Mouse (Mus musculus): Measurements from ENCODE around the gene Tes. TPM values are rescaled to one million over a fixed set of nuclear protein-coding genes. Genes with fewer than 3 reads are reported as not detected.

Gene Tes
- polyA plus RNA-seq, 1 experiment from 2014 or later = 40.3 TPM

DNA sequence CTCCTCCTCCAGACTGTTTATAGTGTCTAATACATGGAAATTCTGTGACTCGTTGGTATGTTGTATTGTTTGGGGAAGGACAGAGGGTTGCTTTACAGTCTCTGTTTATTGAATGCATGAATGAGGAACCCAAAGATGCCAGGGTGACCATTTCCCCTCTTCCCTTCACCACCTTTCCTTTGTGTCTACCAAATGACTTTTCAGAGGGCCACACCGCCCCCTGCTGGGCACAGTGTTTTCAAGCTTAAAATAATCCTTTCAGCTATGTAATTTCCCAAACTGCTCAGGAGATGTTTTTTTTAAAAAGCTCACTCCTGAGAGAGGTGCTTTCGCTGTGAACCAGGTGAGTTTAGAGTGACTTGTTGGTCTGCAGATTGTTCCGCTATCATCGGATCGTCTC lies 22.5 kb downstream of the Tes start:
- DNase-seq (ENCODE audit: low spot score) = peak; percentile 73
- no peaks in the 10 kb centered on the region for H3K4me1 ChIP-seq (replicated peaks)
- WGBS = 63% methylated on average over 6 of the region's 6 CpGs
- no peak overlapping the region for H3K4me3 ChIP-seq
- H3K9me3 ChIP-seq = no peaks in the 10 kb centered on the region
- no peak overlapping the region for H3K27ac ChIP-seq
- no peaks in the 10 kb centered on the region for H3K36me3 ChIP-seq
- H3K27me3 ChIP-seq (ENCODE audit: insufficient read depth, poor library complexity, severe bottlenecking) = no peaks in the 10 kb centered on the region

DNA sequence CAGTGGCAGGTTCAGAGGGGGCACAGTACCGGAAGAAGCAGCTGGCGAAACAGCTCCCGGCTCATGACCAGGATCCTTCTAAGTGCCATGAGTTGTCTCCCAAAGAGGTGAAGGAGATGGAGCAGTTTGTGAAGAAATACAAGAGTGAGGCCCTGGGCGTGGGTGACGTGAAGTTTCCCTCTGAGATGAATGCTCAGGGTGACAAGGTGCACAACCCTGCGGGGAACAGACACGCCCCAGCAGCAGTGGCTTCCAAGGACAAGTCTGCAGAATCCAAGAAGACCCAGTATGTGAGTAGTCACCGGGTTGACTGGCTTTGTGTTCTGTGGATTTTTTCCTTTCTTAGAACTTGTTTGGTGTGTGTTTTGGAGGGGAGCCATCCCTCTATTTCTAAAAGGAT lies 32.4 kb downstream of the Tes start:
- no peak overlapping the region for H3K4me3 ChIP-seq
- no peaks in the 10 kb centered on the region for H3K27me3 ChIP-seq (ENCODE audit: insufficient read depth, poor library complexity, severe bottlenecking)
- H3K27ac ChIP-seq = no peak overlapping the region
- H3K4me1 ChIP-seq (replicated peaks) = no peaks in the 10 kb centered on the region
- WGBS = 93% methylated on average over 8 of the region's 8 CpGs
- H3K36me3 ChIP-seq = 0 out of 2 replicates have a peak, but pooled peaks cover 7% of the 10 kb centered on the region
- no peak for DNase-seq (ENCODE audit: low spot score)
- H3K9me3 ChIP-seq = no peaks in the 10 kb centered on the region

DNA sequence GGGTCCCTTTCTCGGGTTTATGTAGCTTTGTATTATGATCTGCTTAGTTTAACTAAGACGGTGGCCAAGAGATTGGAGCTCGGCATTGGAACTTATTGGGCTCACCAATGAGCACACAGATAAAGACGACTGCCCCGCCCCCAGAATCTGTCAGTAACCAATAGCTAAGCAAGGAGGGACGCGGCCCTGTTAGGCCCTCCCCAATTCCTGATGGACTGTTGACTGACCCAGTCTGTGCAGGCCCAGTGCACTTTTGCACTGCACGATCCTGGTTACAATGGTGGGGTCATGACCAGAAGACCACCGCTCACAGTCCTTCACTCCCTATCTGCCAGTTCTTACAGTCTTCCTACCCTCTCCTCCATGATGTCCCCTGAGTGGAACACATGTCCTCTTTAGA lies 33.6 kb downstream of the Tes start:
- DNase-seq (ENCODE audit: low spot score) = no peak
- Histone ChIP-seq H3K36me3 (0 out of 2 replicates have a peak, but pooled peaks cover 7% of the 10 kb centered on the region), H3K27ac (no peak overlapping the region), H3K4me3 (no peak overlapping the region), H3K27me3 (ENCODE audit: insufficient read depth, poor library complexity, severe bottlenecking) (no peaks in the 10 kb centered on the region), H3K4me1 (replicated peaks) (no peaks in the 10 kb centered on the region), H3K9me3 (no peaks in the 10 kb centered on the region)
- WGBS = 87% methylated on average over 9 of the region's 9 CpGs

DNA sequence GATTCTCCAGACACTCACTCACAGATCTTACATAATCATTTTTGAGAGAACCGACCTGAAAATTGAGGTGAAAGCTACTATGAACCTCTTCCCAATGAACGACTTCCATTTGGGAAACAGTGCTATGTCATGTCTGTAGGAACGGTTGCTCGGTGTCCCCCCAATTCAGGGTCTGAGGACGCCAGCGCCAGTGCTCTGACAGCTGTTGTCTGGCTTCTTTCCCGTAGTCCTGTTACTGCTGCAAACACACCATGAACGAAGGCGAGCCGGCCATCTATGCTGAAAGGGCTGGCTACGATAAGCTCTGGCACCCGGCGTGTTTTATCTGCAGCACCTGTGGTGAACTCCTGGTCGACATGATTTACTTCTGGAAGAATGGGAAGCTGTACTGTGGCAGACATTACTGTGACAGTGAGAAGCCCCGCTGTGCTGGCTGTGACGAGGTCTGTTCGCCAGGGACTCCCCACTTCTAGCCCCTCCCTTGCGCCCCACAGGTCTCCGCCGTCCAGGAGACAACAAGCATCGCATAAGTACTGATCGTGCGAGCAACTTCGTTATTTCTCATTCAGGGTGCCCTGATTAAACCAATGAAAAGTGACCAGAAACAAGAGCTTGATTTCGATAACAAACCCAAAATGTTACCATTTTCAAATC lies 34.7 kb downstream of the Tes start:
- WGBS = 85% methylated on average over 25 of the region's 25 CpGs
- Histone ChIP-seq H3K27ac (no peak overlapping the region), H3K4me3 (no peak overlapping the region), H3K4me1 (replicated peaks) (no peaks in the 10 kb centered on the region), H3K27me3 (ENCODE audit: insufficient read depth, poor library complexity, severe bottlenecking) (no peaks in the 10 kb centered on the region), H3K9me3 (no peaks in the 10 kb centered on the region), H3K36me3 (peaks cover 10% of the 10 kb centered on the region; the same call in 1 of the 2 replicates)
- DNase-seq (ENCODE audit: low spot score) = no peak

GRCm38 (mm10) chr6:17105714-17106113 lies 40.8 kb downstream of the Tes start:
- DNase-seq (ENCODE audit: low spot score) = peak; percentile 43
- Histone ChIP-seq H3K27me3 (ENCODE audit: insufficient read depth, poor library complexity, severe bottlenecking) (no peaks in the 10 kb centered on the region), H3K4me1 (replicated peaks) (no peaks in the 10 kb centered on the region), H3K9me3 (no peaks in the 10 kb centered on the region), H3K4me3 (no peak overlapping the region), H3K27ac (no peak overlapping the region), H3K36me3 (peaks cover 8% of the 10 kb centered on the region; the same call in 1 of the 2 replicates)

GRCm38 (mm10) chr6:17106493-17106892 lies 41.5 kb downstream of the Tes start:
- H3K27me3 ChIP-seq (ENCODE audit: insufficient read depth, poor library complexity, severe bottlenecking) = no peaks in the 10 kb centered on the region
- H3K36me3 ChIP-seq = peaks cover 5% of the 10 kb centered on the region; the same call in 1 of the 2 replicates
- 96% methylated on average over 5 of the region's 5 CpGs for whole genome bisulfite sequencing
- no peak for DNase-seq (ENCODE audit: low spot score)
- H3K4me3 ChIP-seq = no peak overlapping the region
- H3K27ac ChIP-seq = no peak overlapping the region
- H3K9me3 ChIP-seq = no peaks in the 10 kb centered on the region
- no peaks in the 10 kb centered on the region for H3K4me1 ChIP-seq (replicated peaks)

DNA sequence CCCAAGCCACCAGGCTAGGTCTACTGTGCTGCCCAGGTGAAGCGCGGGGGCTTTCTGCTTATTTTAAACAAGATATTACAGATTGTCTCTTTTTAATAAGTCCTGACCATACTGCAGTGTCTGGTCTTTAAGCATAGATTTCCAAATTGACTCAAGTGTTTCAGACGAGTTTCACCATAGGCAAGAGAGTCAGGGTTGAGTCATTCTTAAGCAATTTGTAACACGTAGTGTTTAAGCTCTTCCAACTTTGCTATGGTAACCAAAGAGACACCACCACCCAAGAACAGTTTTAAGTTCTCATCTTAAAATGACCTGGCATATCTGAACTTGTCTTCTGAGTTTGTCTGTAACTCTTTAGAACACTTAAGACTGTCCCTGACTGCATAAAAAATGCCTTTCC lies 44.3 kb downstream of the Tes start:
- Histone ChIP-seq H3K4me1 (replicated peaks) (no peaks in the 10 kb centered on the region), H3K4me3 (no peak overlapping the region), H3K27ac (no peak overlapping the region), H3K27me3 (ENCODE audit: insufficient read depth, poor library complexity, severe bottlenecking) (no peaks in the 10 kb centered on the region), H3K36me3 (peaks cover 4% of the 10 kb centered on the region; the same call in 1 of the 2 replicates), H3K9me3 (no peaks in the 10 kb centered on the region)
- WGBS = 82% methylated on average over 4 of the region's 4 CpGs
- no peak for DNase-seq (ENCODE audit: low spot score)

DNA sequence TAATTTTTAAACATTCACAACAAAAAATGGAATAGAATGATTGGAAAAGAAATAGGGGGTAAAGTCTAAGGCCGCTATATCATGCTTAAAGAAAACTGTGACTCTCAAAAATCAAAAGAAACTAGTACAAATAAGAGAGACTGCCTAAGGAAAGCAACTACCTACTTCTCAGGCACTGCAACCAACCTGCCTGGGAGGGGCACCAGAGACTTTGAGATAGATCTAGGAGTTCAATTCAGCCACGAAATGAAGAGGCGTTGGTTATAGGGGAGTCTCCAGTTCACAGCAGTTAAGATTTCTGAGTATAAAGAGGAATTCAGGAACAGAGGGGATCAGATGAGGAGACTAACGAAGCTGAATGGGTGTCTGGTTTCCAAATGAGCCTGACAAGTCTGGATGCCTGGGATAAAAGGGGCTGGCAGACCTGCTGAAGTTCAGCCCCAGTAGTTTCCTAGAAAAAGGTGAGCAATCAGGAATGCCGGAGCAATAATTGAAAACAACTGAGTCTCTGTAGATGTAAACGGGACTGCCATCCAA lies 45.7 kb downstream of the Tes start:
- no peaks in the 10 kb centered on the region for H3K36me3 ChIP-seq
- no peak overlapping the region for H3K4me3 ChIP-seq
- no peak for DNase-seq (ENCODE audit: low spot score)
- no peaks in the 10 kb centered on the region for H3K4me1 ChIP-seq (replicated peaks)
- H3K27me3 ChIP-seq (ENCODE audit: insufficient read depth, poor library complexity, severe bottlenecking) = no peaks in the 10 kb centered on the region
- no peak overlapping the region for H3K27ac ChIP-seq
- WGBS = 70% methylated on average over 6 of the region's 6 CpGs
- no peaks in the 10 kb centered on the region for H3K9me3 ChIP-seq

DNA sequence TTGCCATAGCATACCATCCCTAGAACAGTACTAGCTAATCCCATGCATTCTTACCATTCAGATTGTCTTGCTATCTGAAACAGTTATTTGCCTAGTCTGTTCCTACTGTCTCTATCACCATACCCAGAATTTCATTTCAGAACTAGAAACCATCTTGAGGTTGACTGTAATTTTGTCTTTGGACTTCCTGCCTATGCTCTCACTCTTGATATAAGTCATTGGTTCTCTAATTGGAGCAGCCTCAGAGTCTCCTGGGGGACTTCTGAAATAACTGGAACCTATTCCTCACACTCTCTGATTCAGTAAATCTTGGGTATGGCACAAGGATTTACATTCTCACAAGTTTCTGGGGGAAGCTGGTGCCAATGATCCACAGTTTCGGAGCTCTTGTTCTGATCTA lies 47.1 kb downstream of the Tes start:
- DNase-seq (ENCODE audit: low spot score) = no peak
- no peaks in the 10 kb centered on the region for H3K27me3 ChIP-seq (ENCODE audit: insufficient read depth, poor library complexity, severe bottlenecking)
- H3K4me1 ChIP-seq (replicated peaks) = no peaks in the 10 kb centered on the region
- no peak overlapping the region for H3K27ac ChIP-seq
- no peaks in the 10 kb centered on the region for H3K36me3 ChIP-seq
- 100% methylated on average over 1 of the region's 1 CpGs for WGBS
- H3K9me3 ChIP-seq = no peaks in the 10 kb centered on the region
- no peak overlapping the region for H3K4me3 ChIP-seq

DNA sequence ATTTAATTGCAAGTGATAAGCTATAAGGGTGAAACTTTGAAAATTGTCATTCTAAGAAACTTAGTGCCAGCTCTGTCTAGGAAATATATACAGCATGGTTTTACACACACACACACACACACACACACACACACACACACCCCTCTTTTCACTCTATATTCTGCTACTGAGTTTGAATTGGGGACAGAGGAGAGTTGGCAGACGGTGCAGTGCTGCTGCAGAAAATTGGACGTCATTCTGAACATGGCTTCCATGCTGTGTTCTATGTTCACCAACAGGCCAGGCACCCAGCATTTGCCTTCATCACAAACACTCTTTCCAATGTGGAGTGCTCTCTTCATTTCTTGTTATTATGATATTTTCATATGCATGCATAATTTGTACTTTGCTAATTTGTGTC lies 48.0 kb downstream of the Tes start:
- 94% methylated on average over 2 of the region's 2 CpGs for WGBS
- H3K4me3 ChIP-seq = no peak overlapping the region
- H3K9me3 ChIP-seq = no peaks in the 10 kb centered on the region
- no peak overlapping the region for H3K27ac ChIP-seq
- no peak for DNase-seq (ENCODE audit: low spot score)
- no peaks in the 10 kb centered on the region for H3K4me1 ChIP-seq (replicated peaks)
- H3K36me3 ChIP-seq = no peaks in the 10 kb centered on the region
- no peaks in the 10 kb centered on the region for H3K27me3 ChIP-seq (ENCODE audit: insufficient read depth, poor library complexity, severe bottlenecking)

DNA sequence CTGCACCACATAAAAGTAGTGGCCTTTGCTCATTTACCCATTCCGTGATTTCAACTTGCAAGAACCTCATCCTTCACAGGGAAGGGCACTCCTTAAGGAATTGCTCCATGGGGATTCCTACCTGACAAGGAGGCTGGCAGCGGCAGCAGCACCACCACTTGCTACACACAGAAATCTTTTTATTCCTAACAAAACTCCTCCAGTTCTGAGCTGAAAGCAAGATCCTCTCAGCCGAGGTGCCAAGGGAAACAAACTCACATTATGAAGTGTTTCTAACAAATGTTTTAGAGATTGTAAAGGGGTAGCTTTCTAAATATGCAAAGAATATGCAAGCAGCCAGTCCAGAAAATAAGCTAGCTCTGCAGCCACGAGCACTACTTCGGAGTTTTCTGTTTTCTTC lies 49.6 kb downstream of the Tes start:
- Histone ChIP-seq H3K27ac (no peak overlapping the region), H3K27me3 (ENCODE audit: insufficient read depth, poor library complexity, severe bottlenecking) (no peaks in the 10 kb centered on the region), H3K4me1 (replicated peaks) (no peaks in the 10 kb centered on the region), H3K36me3 (no peaks in the 10 kb centered on the region), H3K4me3 (no peak overlapping the region), H3K9me3 (no peaks in the 10 kb centered on the region)
- 79% methylated on average over 5 of the region's 5 CpGs for WGBS
- DNase-seq (ENCODE audit: low spot score) = no peak

- H3K4me3 ChIP-seq = no peak overlapping the region
- no peak for DNase-seq (ENCODE audit: low spot score)
- no peaks in the 10 kb centered on the region for H3K27me3 ChIP-seq (ENCODE audit: insufficient read depth, poor library complexity, severe bottlenecking)
- H3K9me3 ChIP-seq = no peaks in the 10 kb centered on the region
- 81% methylated on average over 2 of the region's 2 CpGs for WGBS
- no peaks in the 10 kb centered on the region for H3K4me1 ChIP-seq (replicated peaks)
- no peak overlapping the region for H3K27ac ChIP-seq
- H3K36me3 ChIP-seq = no peaks in the 10 kb centered on the region
These were observed 50.3 kb downstream of the Tes start for GRCm38 (mm10) chr6:17115046-17115790.

GRCm38 (mm10) chr6:17119521-17120232 lies 54.7 kb downstream of the Tes start:
- Histone ChIP-seq H3K36me3 (no peaks in the 10 kb centered on the region), H3K27ac (no peak overlapping the region), H3K4me1 (replicated peaks) (no peaks in the 10 kb centered on the region), H3K4me3 (no peak overlapping the region), H3K27me3 (ENCODE audit: insufficient read depth, poor library complexity, severe bottlenecking) (no peaks in the 10 kb centered on the region), H3K9me3 (no peaks in the 10 kb centered on the region)
- DNase-seq (ENCODE audit: low spot score) = no peak
- WGBS = 90% methylated on average over 7 of the region's 7 CpGs

Measured in hindbrain, embryonic 10.5 days (tissue).